Mouse (Mus musculus) myocyte (in vitro differentiated cells): ENCODE results near the gene Galnt18.

Source experiments
- E2F4 ChIP-seq: IDR thresholded peaks from one replicate; pipeline ENCODE4 v1.6.1; 2011; ENCODE audit warnings: mild to moderate bottlenecking, control low read depth, moderate library complexity; ENCODE audit not compliant: insufficient read depth
- MYOD1 ChIP-seq, 3 experiments: IDR thresholded peaks; one replicate each; pipeline ENCODE4 v1.6.1; 2011; ENCODE audit warnings: control low read depth in 2 of 3, low read depth in 2 of 3, mild to moderate bottlenecking in 2 of 3, moderate library complexity in 1 of 3; ENCODE audit not compliant: insufficient read length in 2 of 3, control insufficient read depth in 1 of 3
- MYOG ChIP-seq, 3 experiments: IDR thresholded peaks; one replicate each; pipeline ENCODE4 v1.6.1; 2011; ENCODE audit warnings: control low read depth in 2 of 3, low read depth in 2 of 3, mild to moderate bottlenecking in 2 of 3; ENCODE audit not compliant: insufficient read length in 2 of 3, control insufficient read depth in 1 of 3, insufficient read depth in 1 of 3
- POLR2A ChIP-seq: IDR thresholded peaks from one replicate; pipeline ENCODE4 v1.6.1; 2011; ENCODE audit warnings: low read depth, mild to moderate bottlenecking, control low read depth, moderate library complexity; ENCODE audit not compliant: insufficient read length
- TCF12 ChIP-seq: IDR thresholded peaks from one replicate; pipeline ENCODE4 v1.6.1; 2011; ENCODE audit warnings: mild to moderate bottlenecking, control low read depth; ENCODE audit not compliant: poor library complexity, insufficient read depth, severe bottlenecking
- USF1 ChIP-seq: IDR thresholded peaks from one replicate; pipeline ENCODE4 v1.6.1; 2011; ENCODE audit warnings: low read depth, mild to moderate bottlenecking, control low read depth, moderate library complexity

DNA sequence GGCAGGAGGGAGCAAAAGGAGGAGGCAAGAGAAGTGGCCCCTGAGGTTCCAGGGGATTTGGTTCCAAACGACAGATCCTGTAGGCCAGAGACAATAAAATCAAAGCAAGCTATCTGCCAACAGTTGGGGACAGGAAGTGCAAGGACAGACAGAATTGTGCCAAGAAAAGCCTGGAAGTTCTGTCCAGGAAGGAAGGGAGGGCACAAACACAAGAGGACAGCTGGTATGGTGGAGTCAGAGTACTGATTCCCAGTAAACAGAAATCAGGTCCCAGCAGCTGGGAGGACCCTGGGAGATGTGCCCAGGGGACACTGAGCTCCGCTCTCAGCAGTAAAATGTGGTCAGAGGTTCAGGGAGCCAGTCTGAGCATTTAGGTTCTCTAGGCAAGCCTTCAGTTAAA, 38.2 kb downstream of the Galnt18 start:
- TF ChIP-seq POLR2A (no peak), MYOD1 (IDR thresholded peaks at IDR 0.05; ENCODE audit: control insufficient read depth in 1 of 3, insufficient read length in 2 of 3, low read depth in 2 of 3) (peak in 2 of 3 experiments; percentile 22 to 24), TCF12 (no peak), MYOG (IDR thresholded peaks at IDR 0.05; ENCODE audit: control insufficient read depth in 1 of 3, insufficient read depth in 1 of 3, insufficient read length in 2 of 3, low read depth in 2 of 3) (peak in 1 of 3 experiments; percentile 42), USF1 (no peak), E2F4 (no peak)
